Mouse (Mus musculus) kidney, adult 2 months (tissue): Measurements from ENCODE around the gene Phtf1.

Experiments used
- CTCF ChIP-seq: fragments of 200-500 bp; conservative IDR thresholded peaks from 2 replicates; pipeline ENCODE4 v1.5.1; 2011; ENCODE audit warnings: low read depth, mild to moderate bottlenecking, control low read depth, low read length, moderate library complexity, mixed read lengths; ENCODE audit not compliant: insufficient read depth, insufficient read length
- POLR2A ChIP-seq: fragments of 200-500 bp; IDR thresholded peaks from one replicate; pipeline ENCODE4 v1.6.1; 2011; ENCODE audit warnings: low read depth, low read length, control low read depth

DNA sequence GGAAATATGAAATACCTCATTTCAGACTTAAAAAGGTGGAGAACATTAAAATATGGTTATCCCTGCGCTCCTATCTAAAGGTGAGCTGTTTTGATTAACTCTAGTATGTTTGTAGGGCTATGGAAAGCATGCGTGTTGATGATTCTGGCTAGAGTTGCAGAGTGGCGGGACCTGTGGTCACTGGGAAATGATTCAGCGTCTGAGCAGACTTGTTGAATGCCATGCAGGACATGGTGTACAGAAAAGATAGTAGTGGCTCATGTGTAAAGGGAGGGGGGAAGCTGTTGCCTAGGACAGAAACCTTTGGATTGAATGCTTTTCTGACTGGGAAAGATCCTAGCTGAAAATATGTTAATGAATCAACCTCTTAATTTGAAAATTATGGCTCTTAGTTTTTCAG is 30.8 kb downstream of the Phtf1 start:
- TF ChIP-seq POLR2A (no peak), CTCF (no peak)
